Mouse (Mus musculus) spleen, adult 10 weeks (tissue): ENCODE data around the gene Vmn1r35. TPM values are rescaled to one million over a fixed set of nuclear protein-coding genes. Genes with fewer than 3 reads are reported as not detected.

Source experiments
- polyA plus RNA-seq: library from polyadenylated mRNA; stranded (reverse); fragments of 350-450 nt; fragmentation: Illumina TruSeq; extraction: RNeasy Lipid Tissue Mini Kit (QIAGEN cat#74804); gene quantifications from one replicate; pipeline ENCODE4 v1.2.3, GENCODE M21; 2015; ENCODE audit warnings: low replicate concordance; ENCODE audit not compliant: insufficient read depth

Vmn1r35 gene
- not detected for polyA plus RNA-seq

DNA sequence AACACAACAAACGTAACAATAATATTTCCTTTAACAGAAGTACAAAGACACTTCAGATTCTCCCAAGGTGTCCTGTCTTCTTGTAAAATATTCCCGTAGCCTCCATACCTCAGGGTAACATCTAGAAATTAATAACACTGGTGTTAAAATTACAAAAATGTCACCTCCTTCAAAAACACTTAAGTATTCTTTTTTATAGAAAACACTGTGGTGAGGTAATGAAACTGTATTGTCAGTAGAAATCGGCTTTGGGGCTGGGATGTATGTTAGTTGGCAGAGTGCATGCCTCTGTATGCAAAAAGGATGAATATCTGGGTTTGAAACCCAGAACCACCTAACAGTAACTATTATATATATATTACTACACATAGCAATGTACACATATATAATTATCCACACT, at the start of gene Vmn1r35:
TSS of gene Vmn1r35 (minus strand) at position 101 of the 400 bp plus-strand sequence.

DNA sequence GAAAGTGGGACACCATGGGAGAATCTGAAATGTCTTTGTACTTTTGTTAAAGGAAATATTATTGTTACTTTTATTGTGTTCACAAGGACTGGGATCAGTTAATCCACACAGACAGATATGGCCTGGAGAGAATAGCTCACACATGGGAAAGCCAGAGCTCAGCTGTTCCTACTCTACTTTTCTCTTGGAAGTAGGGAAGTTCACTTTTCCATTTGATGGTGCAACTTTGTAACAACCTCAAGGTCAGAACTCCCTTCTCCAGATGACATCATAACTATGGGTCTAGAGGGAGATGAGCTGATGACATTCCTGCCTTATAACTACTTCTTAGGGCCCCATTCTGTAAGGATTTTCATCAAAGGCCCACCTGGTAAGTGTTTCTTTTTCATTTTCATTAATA, 43.4 kb upstream of the Vmn1r35 start, which contains the start of gene Vmn1r37:
TSS of gene Vmn1r37 (plus strand) at position 301 of the 400 bp plus-strand sequence.

DNA sequence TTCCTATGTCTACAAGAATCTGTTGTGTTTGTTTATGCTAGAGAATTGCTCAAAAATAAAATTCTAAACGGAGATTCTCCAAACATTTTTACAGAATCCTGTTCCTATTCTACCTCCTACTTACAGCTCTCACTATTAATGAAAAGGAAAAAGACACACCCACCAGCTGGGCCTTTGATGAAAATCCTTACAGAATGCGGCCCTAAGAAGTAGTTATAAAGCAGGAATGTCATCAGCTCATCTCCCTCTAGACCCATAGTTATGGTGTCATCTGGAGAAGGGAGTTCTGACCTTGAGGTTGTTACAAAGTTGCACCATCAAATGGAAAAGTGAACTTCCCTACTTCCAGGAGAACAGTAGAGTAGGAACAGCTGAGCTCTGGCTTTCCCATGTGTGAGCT, 33.4 kb upstream of the Vmn1r35 start, which contains the start of gene Vmn1r36:
TSS of gene Vmn1r36 (minus strand) at position 101 of the 400 bp plus-strand sequence.

DNA sequence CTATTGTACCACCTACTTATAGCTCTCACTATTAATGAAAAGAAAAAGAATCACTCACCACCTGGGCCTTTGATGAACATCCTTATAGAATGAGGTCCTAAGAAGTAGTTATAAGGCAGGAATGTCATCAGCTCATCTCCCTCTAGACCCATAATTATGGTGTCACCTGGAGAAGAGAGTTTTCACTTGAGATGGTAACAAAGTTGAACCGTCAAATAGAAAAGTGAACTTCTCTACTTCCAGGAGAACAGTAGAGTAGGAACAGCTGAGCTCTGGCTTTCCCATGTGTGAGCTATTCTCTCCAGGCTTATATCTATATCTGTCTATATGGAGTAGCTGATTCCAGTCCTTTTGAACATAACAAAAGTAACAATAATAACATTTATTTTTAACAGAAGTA, 41.9 kb downstream of the Vmn1r35 start, which contains the start of gene Vmn1r34:
TSS of gene Vmn1r34 (minus strand) at position 101 of the 400 bp plus-strand sequence.

Other genes with a start within 250 kb of the Vmn1r35 start
- 42.8 TPM for gene Mad2l1, start 150.5 kb downstream of the Vmn1r35 start, polyA plus RNA-seq
- gene Vmn1r32, start 125.8 kb downstream of the Vmn1r35 start, polyA plus RNA-seq = not detected
- gene Vmn1r33, start 67.6 kb downstream of the Vmn1r35 start, polyA plus RNA-seq = not detected
- gene Vmn1r34, start 42.0 kb downstream of the Vmn1r35 start, polyA plus RNA-seq = not detected
- not detected for gene Vmn1r36, start 33.3 kb upstream of the Vmn1r35 start, polyA plus RNA-seq
- not detected for gene Vmn1r37, start 43.5 kb upstream of the Vmn1r35 start, polyA plus RNA-seq
- gene Vmn1r38, start 96.7 kb upstream of the Vmn1r35 start, polyA plus RNA-seq = not detected
- gene Vmn1r39, start 124.7 kb upstream of the Vmn1r35 start, polyA plus RNA-seq = not detected
- 43.4 TPM for gene Gng12, start 210.5 kb upstream of the Vmn1r35 start, polyA plus RNA-seq